ENCODE assay signal across 24 mouse cellular contexts in the genomic region with DNA sequence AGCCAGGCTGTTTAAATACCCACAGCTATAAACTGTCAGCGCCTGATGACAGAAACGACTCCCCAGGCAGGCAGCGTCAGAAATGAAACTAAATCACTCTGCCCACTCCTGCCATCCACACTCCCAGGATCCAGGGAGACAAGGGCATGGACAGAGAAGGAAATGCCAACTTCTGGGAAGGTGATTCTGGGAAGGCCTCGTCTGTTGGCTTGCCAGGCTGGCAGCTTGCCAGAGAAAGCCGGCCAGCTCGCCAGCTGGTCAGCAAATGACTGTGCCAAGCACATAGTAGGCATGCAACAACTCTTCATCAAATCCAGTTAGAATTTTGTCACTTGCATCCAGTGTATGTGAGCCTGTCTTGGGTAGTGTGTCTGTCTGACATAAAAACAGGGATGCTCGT. TPM values are rescaled to one million over a fixed set of nuclear protein-coding genes. Genes with fewer than 3 reads are reported as not detected.
DNase-seq lines count a peak whose midpoint lies in the region; ATAC-seq and TF ChIP-seq lines count a peak whose summit lies in the region.
"Had no signal": no experiment of that assay in that cellular context is flagged by ENCODE, and none has a peak within 500 bp of the region (broad histone marks: within the 10 kb centered on the region; RNA-seq: fewer than 3 reads in every experiment).

No protein-coding gene starts in this region.

- no peak for DNase-seq in heart, postnatal 4 days
- DNase-seq in left cerebral cortex, postnatal 4 days: peak; percentile 55
- DNase-seq in left cerebral cortex, adult 11 months (ENCODE audit: low spot score): no peak
- DNase-seq in intestine, embryonic 14.5 days (ENCODE audit: low spot score): no peak
- DNase-seq: adrenal gland, adult 8-10 months; gastrocnemius, postnatal 25 days; heart, adult 18-20 months; heart, postnatal 14 days; kidney, adult 18-20 months; kidney, postnatal 14 days; lung, embryonic 14.5 days; thymus, adult 2 months had no signal

- no peak overlapping the region for H3K4me2 ChIP-seq in heart, embryonic 13.5 days
- 0 out of 2 replicates have a peak overlapping the region, but pooled peaks have one; percentile 13 for H3K4me2 ChIP-seq in intestine, embryonic 14.5 days (ENCODE audit: low read length)
- H3K4me2 ChIP-seq in intestine, postnatal 0 days (replicated peaks; ENCODE audit: low read depth): peak overlapping the region; percentile 25
- H3K4me2 ChIP-seq in forebrain, embryonic 13.5 days: no peak overlapping the region
- H3K4me2 ChIP-seq: heart, embryonic 12.5 days; hindbrain, embryonic 15.5 days; limb, embryonic 15.5 days; lung, embryonic 14.5 days had no signal

- no peak for ATAC-seq in heart, embryonic 13.5 days (ENCODE audit: extremely low read depth, insufficient number of reproducible peaks, low FRiP score, low TSS enrichment)
- ATAC-seq in intestine, embryonic 14.5 days (replicated peaks; ENCODE audit: low FRiP score, low TSS enrichment, low read depth): no peak
- no peak for ATAC-seq in intestine, postnatal 0 days
- ATAC-seq in forebrain, embryonic 13.5 days: no peak
- ATAC-seq: activated CD4-positive, CD25-positive, alpha-beta regulatory T cell, adult 4 months had no signal

- 0 out of 2 replicates have a peak overlapping the region, but pooled peaks have one; percentile 5 for H3K9ac ChIP-seq in heart, embryonic 13.5 days
- no peak overlapping the region for H3K9ac ChIP-seq in intestine, embryonic 14.5 days (ENCODE audit: low read length)
- no peak overlapping the region for H3K9ac ChIP-seq in intestine, postnatal 0 days (ENCODE audit: low read depth, low read length)
- H3K9ac ChIP-seq in forebrain, embryonic 13.5 days: no peak overlapping the region
- H3K9ac ChIP-seq: heart, embryonic 12.5 days; hindbrain, embryonic 15.5 days; limb, embryonic 15.5 days; liver, embryonic 14.5 days; lung, embryonic 14.5 days had no signal

- H3K9me3 ChIP-seq in heart, embryonic 13.5 days: no peaks in the 10 kb centered on the region
- H3K9me3 ChIP-seq in intestine, embryonic 14.5 days (ENCODE audit: control insufficient read depth, low read length): no peaks in the 10 kb centered on the region
- no peaks in the 10 kb centered on the region for H3K9me3 ChIP-seq in intestine, postnatal 0 days (ENCODE audit: control insufficient read depth)
- 0 out of 2 replicates have a peak, but pooled peaks cover 3% of the 10 kb centered on the region for H3K9me3 ChIP-seq in forebrain, embryonic 13.5 days (replicated peaks)
- H3K9me3 ChIP-seq: hindbrain, embryonic 15.5 days; limb, embryonic 15.5 days had no signal

- 56% methylated on average over 7 of the region's 7 CpGs for WGBS in heart, embryonic 13.5 days
- 35% methylated on average over 7 of the region's 7 CpGs for WGBS in intestine, embryonic 14.5 days
- WGBS in intestine, postnatal 0 days: 33% methylated on average over 7 of the region's 7 CpGs
- 68% methylated on average over 7 of the region's 7 CpGs for WGBS in forebrain, embryonic 13.5 days

- TF ChIP-seq CTCF in intestine, postnatal 0 days (IDR thresholded peaks at IDR 0.05; ENCODE audit: low read depth): no peak

- H3K27me3 ChIP-seq in heart, embryonic 13.5 days (replicated peaks): peaks cover 66% of the 10 kb centered on the region
- no peaks in the 10 kb centered on the region for H3K27me3 ChIP-seq in intestine, embryonic 14.5 days (replicated peaks; ENCODE audit: control insufficient read depth, insufficient read depth, low read length)
- H3K27me3 ChIP-seq in intestine, postnatal 0 days (replicated peaks; ENCODE audit: control insufficient read depth, insufficient read depth, low read length): no peaks in the 10 kb centered on the region; the same call in 1 of the 2 replicates
- peaks cover 26% of the 10 kb centered on the region for H3K27me3 ChIP-seq in forebrain, embryonic 13.5 days
- H3K27me3 ChIP-seq: hindbrain, embryonic 15.5 days had no signal

- H3K4me1 ChIP-seq in heart, embryonic 13.5 days: peaks cover 13% of the 10 kb centered on the region
- peaks cover 30% of the 10 kb centered on the region for H3K4me1 ChIP-seq in intestine, embryonic 14.5 days (replicated peaks; ENCODE audit: control insufficient read depth, insufficient read depth, low read length)
- H3K4me1 ChIP-seq in intestine, postnatal 0 days (replicated peaks; ENCODE audit: control insufficient read depth, insufficient read depth, low read length): 0 out of 2 replicates have a peak, but pooled peaks cover 6% of the 10 kb centered on the region
- H3K4me1 ChIP-seq in forebrain, embryonic 13.5 days: peaks cover 8% of the 10 kb centered on the region; the same call in 1 of the 2 replicates

- no peak overlapping the region for H3K4me3 ChIP-seq in heart, embryonic 13.5 days
- no peak overlapping the region for H3K4me3 ChIP-seq in intestine, embryonic 14.5 days (ENCODE audit: low read depth, low read length)
- no peak overlapping the region for H3K4me3 ChIP-seq in intestine, postnatal 0 days (ENCODE audit: low read depth, low read length)
- no peak overlapping the region for H3K4me3 ChIP-seq in forebrain, embryonic 13.5 days
- H3K4me3 ChIP-seq: heart, embryonic 12.5 days; hindbrain, embryonic 15.5 days; left cerebral cortex, adult 2 months; limb, embryonic 15.5 days had no signal

- H3K27ac ChIP-seq in heart, embryonic 13.5 days (replicated peaks): no peak overlapping the region
- H3K27ac ChIP-seq in intestine, embryonic 14.5 days (ENCODE audit: low read depth): no peak overlapping the region
- no peak overlapping the region for H3K27ac ChIP-seq in intestine, postnatal 0 days (ENCODE audit: low read depth, low read length)
- no peak overlapping the region for H3K27ac ChIP-seq in forebrain, embryonic 13.5 days
- H3K27ac ChIP-seq: hindbrain, embryonic 15.5 days; left cerebral cortex, adult 2 months; limb, embryonic 15.5 days; liver, embryonic 14.5 days; stomach, postnatal 0 days had no signal

- intact Hi-C loops in left cerebral cortex, postnatal 4 days (cut with DNase I): no loop called here

- H3K36me3 ChIP-seq in heart, embryonic 13.5 days: no peaks in the 10 kb centered on the region
- no peaks in the 10 kb centered on the region for H3K36me3 ChIP-seq in intestine, embryonic 14.5 days (ENCODE audit: control insufficient read depth, insufficient read depth, low read length)
- H3K36me3 ChIP-seq in intestine, postnatal 0 days (ENCODE audit: control insufficient read depth, insufficient read depth): no peaks in the 10 kb centered on the region
- H3K36me3 ChIP-seq in forebrain, embryonic 13.5 days (ENCODE audit: poor library complexity, severe bottlenecking): no peaks in the 10 kb centered on the region
- H3K36me3 ChIP-seq: heart, embryonic 12.5 days; hindbrain, embryonic 15.5 days; limb, embryonic 15.5 days had no signal

RNA-seq across cellular contexts. Expression of gene Camk2n1, which starts 17.1 kb away (rescaled TPM):
- polyA plus RNA-seq in heart, embryonic 13.5 days (2015; fragmentation: Nextera tagmentation; extraction: Ambion mirVana): 1.0 and 1.1 TPM in 2 replicates
- total RNA-seq in heart, postnatal 4 days (2021): 1 to 10 TPM; 6.8 to 8.0 TPM
- total RNA-seq in left cerebral cortex, postnatal 4 days (2021): 100 to 1,000 TPM; 106 to 110 TPM
- polyA plus RNA-seq in intestine, embryonic 14.5 days (2014; fragmentation: Nextera tagmentation; extraction: Ambion mirVana): 5.3 and 5.9 TPM in 2 replicates
- 10.9 and 12.2 TPM in 2 replicates for polyA plus RNA-seq in intestine, postnatal 0 days (2015; fragmentation: Nextera tagmentation; extraction: Ambion mirVana)
- polyA plus RNA-seq in forebrain, embryonic 13.5 days (2015; fragmentation: Nextera tagmentation; extraction: Ambion mirVana): 6.6 and 6.9 TPM in 2 replicates
- total RNA-seq: common myeloid progenitor, adult 5-6 weeks; MEL had no signal

RNA-seq across cellular contexts. Expression of gene Mul1, which starts 36.8 kb away (rescaled TPM):
- polyA plus RNA-seq in heart, embryonic 13.5 days (2015; fragmentation: Nextera tagmentation; extraction: Ambion mirVana): 21.3 and 22.8 TPM in 2 replicates
- total RNA-seq in heart, postnatal 4 days (2021): 10 to 100 TPM; 55.2 to 62.7 TPM
- total RNA-seq in left cerebral cortex, postnatal 4 days (2021): 10 to 100 TPM; 35.4 to 35.8 TPM
- polyA plus RNA-seq in intestine, embryonic 14.5 days (2014; fragmentation: Nextera tagmentation; extraction: Ambion mirVana): 19.4 and 20.1 TPM in 2 replicates
- polyA plus RNA-seq in intestine, postnatal 0 days (2015; fragmentation: Nextera tagmentation; extraction: Ambion mirVana): 34.7 and 35.0 TPM in 2 replicates
- 18.6 and 19.2 TPM in 2 replicates for polyA plus RNA-seq in forebrain, embryonic 13.5 days (2015; fragmentation: Nextera tagmentation; extraction: Ambion mirVana)

Comparison
In these comparisons a context has a peak if more than half of its experiments do, and no peak if none do; other contexts are left out.
1. H3K4me2 ChIP-seq: peak in intestine, embryonic 14.5 days (single experiment) and intestine, postnatal 0 days (single experiment); none in heart, embryonic 13.5 days (single experiment) and forebrain, embryonic 13.5 days (single experiment).